Mouse (Mus musculus): Measurements from ENCODE around the gene Tead1. TPM values are rescaled to one million over a fixed set of nuclear protein-coding genes. Genes with fewer than 3 reads are reported as not detected.

Tead1 gene
- total RNA-seq, 2 experiments from 2014 or later: 12.8 to 14.6 TPM

- no peak for TF ChIP-seq CTCF (IDR thresholded peaks at IDR 0.05)
- Histone ChIP-seq H3K27ac (no peak overlapping the region), H3K4me3 (no peak overlapping the region)
- no peak for DNase-seq (ENCODE audit: extremely low spot score in 1 of 2, low spot score in 2 of 2)
- intact Hi-C loops (cut with DNase I): no loop called here
Observed at GRCm38 (mm10) chr7:112831446-112831845, 152.3 kb downstream of the Tead1 start.

GRCm38 (mm10) chr7:112833132-112833531 lies 154.0 kb downstream of the Tead1 start:
- no peak for DNase-seq (ENCODE audit: extremely low spot score in 1 of 2, low spot score in 2 of 2)
- no peak for TF ChIP-seq CTCF (IDR thresholded peaks at IDR 0.05)
- Histone ChIP-seq H3K27ac (no peak overlapping the region), H3K4me3 (no peak overlapping the region)
- intact Hi-C loops (cut with DNase I): no loop called here

- H3K27ac ChIP-seq: no peak overlapping the region
- TF ChIP-seq CTCF (IDR thresholded peaks at IDR 0.05): no peak
Observed at GRCm38 (mm10) chr7:112836076-112836475, 157.0 kb downstream of the Tead1 start.

GRCm38 (mm10) chr7:112838131-112838530 lies 159.0 kb downstream of the Tead1 start:
- Histone ChIP-seq H3K4me3 (no peak overlapping the region), H3K27ac (no peak overlapping the region)
- no peak for DNase-seq (ENCODE audit: extremely low spot score in 1 of 2, low spot score in 2 of 2)
- TF ChIP-seq CTCF (IDR thresholded peaks at IDR 0.05): no peak
- intact Hi-C loops (cut with DNase I): no loop called here

More at GRCm38 (mm10) chr7:112836076-112836475, 157.0 kb downstream of the Tead1 start:
- intact Hi-C loops (cut with DNase I): no loop called here
- no peak for DNase-seq (ENCODE audit: extremely low spot score in 1 of 2, low spot score in 2 of 2)
- H3K4me3 ChIP-seq: no peak overlapping the region

- no peak overlapping the region for H3K4me3 ChIP-seq
- DNase-seq (ENCODE audit: extremely low spot score in 1 of 2, low spot score in 2 of 2): no peak
- intact Hi-C loops (cut with DNase I): no loop called here
- H3K27ac ChIP-seq: no peak overlapping the region
- no peak for TF ChIP-seq CTCF (IDR thresholded peaks at IDR 0.05)
Observed at GRCm38 (mm10) chr7:112840351-112840750, 161.2 kb downstream of the Tead1 start.

GRCm38 (mm10) chr7:112840890-112841289 lies 161.8 kb downstream of the Tead1 start:
- intact Hi-C loops (cut with DNase I): no loop called here
- no peak for TF ChIP-seq CTCF (IDR thresholded peaks at IDR 0.05)
- DNase-seq (ENCODE audit: extremely low spot score in 1 of 2, low spot score in 2 of 2): no peak
- Histone ChIP-seq H3K4me3 (no peak overlapping the region), H3K27ac (peak overlapping the region; percentile 80; the same call in 1 of the 2 replicates)

- no peak for TF ChIP-seq CTCF (IDR thresholded peaks at IDR 0.05)
- Histone ChIP-seq H3K27ac (peak overlapping the region; percentile 80), H3K4me3 (peak overlapping the region; percentile 40)
- intact Hi-C loops (cut with DNase I): no loop called here
- no peak for DNase-seq (ENCODE audit: extremely low spot score in 1 of 2, low spot score in 2 of 2)
Observed at GRCm38 (mm10) chr7:112841484-112841883, 162.4 kb downstream of the Tead1 start.

GRCm38 (mm10) chr7:112841886-112842285 lies 162.8 kb downstream of the Tead1 start:
- no peak for TF ChIP-seq CTCF (IDR thresholded peaks at IDR 0.05)
- Histone ChIP-seq H3K27ac (peak overlapping the region; percentile 80), H3K4me3 (peak overlapping the region; percentile 40)
- intact Hi-C loops (cut with DNase I): no loop called here
- DNase-seq (ENCODE audit: extremely low spot score in 1 of 2, low spot score in 2 of 2): peak in 1 of 2 experiments; percentile 32

GRCm38 (mm10) chr7:112851281-112851744 lies 172.2 kb downstream of the Tead1 start:
- H3K27ac ChIP-seq: no peak overlapping the region

GRCm38 (mm10) chr7:112852149-112852839 lies 173.2 kb downstream of the Tead1 start:
- no peak overlapping the region for H3K27ac ChIP-seq
- TF ChIP-seq CTCF (IDR thresholded peaks at IDR 0.05): no peak
- intact Hi-C loops (cut with DNase I): no loop called here

More at GRCm38 (mm10) chr7:112851281-112851744, 172.2 kb downstream of the Tead1 start:
- DNase-seq (ENCODE audit: extremely low spot score in 1 of 2, low spot score in 2 of 2): no peak
- H3K4me3 ChIP-seq: no peak overlapping the region
- TF ChIP-seq CTCF (IDR thresholded peaks at IDR 0.05): no peak
- intact Hi-C loops (cut with DNase I): no loop called here

GRCm38 (mm10) chr7:112853857-112854256 lies 174.7 kb downstream of the Tead1 start:
- Histone ChIP-seq H3K27ac (no peak overlapping the region), H3K4me3 (no peak overlapping the region)
- intact Hi-C loops (cut with DNase I): no loop called here
- TF ChIP-seq CTCF (IDR thresholded peaks at IDR 0.05): no peak
- no peak for DNase-seq (ENCODE audit: extremely low spot score in 1 of 2, low spot score in 2 of 2)

More at GRCm38 (mm10) chr7:112852149-112852839, 173.2 kb downstream of the Tead1 start:
- DNase-seq (ENCODE audit: extremely low spot score in 1 of 2, low spot score in 2 of 2): no peak
- H3K4me3 ChIP-seq: no peak overlapping the region

GRCm38 (mm10) chr7:112854516-112854915 lies 175.4 kb downstream of the Tead1 start:
- no peak for DNase-seq (ENCODE audit: extremely low spot score in 1 of 2, low spot score in 2 of 2)
- no peak overlapping the region for H3K27ac ChIP-seq
- H3K4me3 ChIP-seq: no peak overlapping the region
- peak; percentile 12; the same call in 1 of the 2 replicates for TF ChIP-seq CTCF (IDR thresholded peaks at IDR 0.05)
- intact Hi-C loops (cut with DNase I): no loop called here

- H3K27ac ChIP-seq: no peak overlapping the region
- intact Hi-C loops (cut with DNase I): no loop called here
- H3K4me3 ChIP-seq: no peak overlapping the region
- DNase-seq (ENCODE audit: extremely low spot score in 1 of 2, low spot score in 2 of 2): no peak
- no peak for TF ChIP-seq CTCF (IDR thresholded peaks at IDR 0.05)
Observed at GRCm38 (mm10) chr7:112855419-112855818, 176.3 kb downstream of the Tead1 start.

All from left cerebral cortex, adult 2 months (tissue).